Mouse (Mus musculus): ENCODE results near the gene Gm21903. TPM values are rescaled to one million over a fixed set of nuclear protein-coding genes. Genes with fewer than 3 reads are reported as not detected.

The Gm21903 gene
- polyA plus RNA-seq, 1 experiment from 2014 or later, result not detected

- ATAC-seq (no peak), DNase-seq (ENCODE audit: low spot score) (no peak)
- 82% methylated on average over 1 of the region's 1 CpGs for WGBS
Observed at GRCm38 (mm10) chr17:39009846-39010245, 33.3 kb downstream of the Gm21903 start.

More at GRCm38 (mm10) chr17:39009846-39010245, 33.3 kb downstream of the Gm21903 start:
- Histone ChIP-seq H3K4me1 (ENCODE audit: insufficient read depth, low read depth, low read length) (no peaks in the 10 kb centered on the region), H3K4me2 (replicated peaks; ENCODE audit: low read depth, low read length) (no peak overlapping the region), H3K9me3 (ENCODE audit: low read length) (0 out of 2 replicates have a peak, but pooled peaks cover 3% of the 10 kb centered on the region), H3K4me3 (ENCODE audit: low read depth, low read length) (no peak overlapping the region), H3K27ac (ENCODE audit: low read length) (no peak overlapping the region), H3K27me3 (replicated peaks; ENCODE audit: insufficient read depth, low read length) (no peaks in the 10 kb centered on the region), H3K36me3 (ENCODE audit: insufficient read depth, low read length) (no peaks in the 10 kb centered on the region), H3K9ac (replicated peaks; ENCODE audit: low read depth) (no peak overlapping the region)
- TF ChIP-seq CTCF (IDR thresholded peaks at IDR 0.05) (no peak), EP300 (IDR thresholded peaks at IDR 0.05) (no peak)

Other genes starting within 250 kb of the Gm21903 start
- gene Esp24, start 6.6 kb downstream of the Gm21903 start, polyA plus RNA-seq (2015; fragmentation: Nextera tagmentation; extraction: Ambion mirVana), result not detected in 2 replicates
- gene Esp23, start 33.7 kb upstream of the Gm21903 start, polyA plus RNA-seq (2015; fragmentation: Nextera tagmentation; extraction: Ambion mirVana), result not detected in 2 replicates
- gene Esp22, start 52.0 kb upstream of the Gm21903 start, polyA plus RNA-seq (2015; fragmentation: Nextera tagmentation; extraction: Ambion mirVana), result not detected in 2 replicates

All from lung, postnatal 0 days (tissue).